Mouse (Mus musculus) frontal cortex, postnatal 25 days (tissue): Measurements from ENCODE around the gene Hhip.

Experiments used
- DNase-seq, 2 experiments: peaks; one replicate each; pipeline ENCODE4 v3.0.0; 2022; ENCODE audit warnings: low spot score in 2 of 2

Hhip gene

DNA sequence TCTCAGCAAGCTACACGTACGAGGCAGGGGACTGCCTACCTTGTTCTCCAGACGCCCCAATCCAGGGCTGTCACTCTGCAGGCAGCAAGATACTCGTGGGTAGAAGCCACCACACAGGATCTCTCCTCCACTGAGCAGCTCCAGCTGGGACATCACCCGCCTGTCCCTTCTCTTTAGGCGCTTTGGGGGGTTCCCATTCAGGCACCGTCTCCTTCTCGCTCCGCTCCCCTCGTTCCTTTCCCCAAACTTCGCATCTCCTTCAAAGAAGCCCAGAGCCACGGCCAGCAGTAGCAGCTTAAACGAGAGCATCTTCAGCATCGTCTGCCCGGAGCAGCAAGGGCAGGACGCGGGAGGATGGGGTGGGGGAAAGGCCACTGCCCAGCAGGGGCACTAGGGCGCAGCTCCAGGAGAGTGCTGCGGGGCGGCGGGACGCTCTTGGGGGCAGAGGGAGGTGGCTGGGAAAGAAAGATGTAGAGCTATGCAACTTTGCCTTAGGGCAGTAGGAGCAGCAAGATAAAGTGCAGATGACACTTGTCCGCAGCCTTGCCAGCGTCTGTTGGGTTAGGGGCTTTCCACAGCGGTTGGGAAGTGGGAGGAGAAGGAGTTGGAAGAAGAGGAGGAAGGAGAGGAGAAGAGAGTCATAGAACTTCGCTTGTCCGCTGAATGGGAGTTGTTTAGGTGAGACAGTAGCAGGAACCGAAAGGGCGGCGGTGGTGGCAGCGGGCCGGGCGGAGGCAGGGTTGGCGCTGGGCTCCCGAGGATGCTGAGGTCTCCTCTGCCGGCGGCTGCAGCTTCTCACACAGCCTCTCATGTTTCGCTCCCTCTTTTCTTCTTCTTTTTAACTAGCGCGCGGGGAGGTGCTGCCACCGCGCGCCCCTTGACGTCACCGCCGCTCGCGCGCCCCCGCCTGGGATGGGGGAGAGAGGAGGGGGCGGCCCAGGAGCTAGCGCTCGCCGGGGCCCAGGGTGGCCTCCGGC lies at the start of gene Hhip:
TSS of gene Hhip (minus strand) at position 809 of the 977 bp plus-strand sequence.
- DNase-seq: peak; percentile 9 to 27

DNA sequence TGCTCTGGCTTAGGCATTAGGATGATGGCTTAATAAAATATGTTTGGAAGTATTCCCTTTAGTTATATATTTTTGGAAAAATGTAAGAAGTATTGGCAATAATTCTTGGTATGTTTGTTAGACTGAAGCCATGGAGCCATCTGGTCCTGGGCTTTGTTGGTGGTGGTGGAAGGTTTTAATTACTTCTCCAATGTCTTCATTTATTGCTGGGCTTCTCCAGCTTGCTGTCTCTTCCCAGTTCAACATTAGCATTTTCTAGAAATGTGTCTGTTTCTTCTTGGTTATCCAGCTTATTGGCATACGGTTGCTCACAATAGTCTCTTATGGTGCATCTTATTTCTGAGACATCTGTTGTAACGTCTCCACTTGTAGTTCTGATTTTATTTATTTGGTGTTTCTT lies 29.2 kb upstream of the Hhip start:
- no peak for DNase-seq

DNA sequence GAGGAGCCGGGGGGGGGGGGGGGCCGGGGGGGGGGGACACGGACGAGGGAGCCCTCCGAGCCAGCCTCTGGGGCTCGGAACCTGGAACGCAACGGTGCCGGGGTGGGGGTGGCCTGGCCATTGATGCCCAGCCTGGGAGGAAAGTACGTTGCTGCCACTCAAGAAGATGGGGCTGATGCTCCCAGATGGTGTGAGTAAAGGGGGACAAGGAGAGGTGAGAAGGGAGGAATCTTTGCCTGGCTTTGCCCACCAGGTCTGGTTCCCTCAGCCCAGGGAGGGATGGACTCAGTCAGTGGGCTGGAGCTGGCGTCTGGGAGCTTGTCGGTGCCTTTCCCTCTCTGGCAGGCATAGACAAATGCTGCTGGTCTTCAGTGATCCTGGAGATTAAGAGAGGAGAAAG lies 387 bp upstream of the Hhip start:
- DNase-seq: peak in 1 of 2 experiments; percentile 11

DNA sequence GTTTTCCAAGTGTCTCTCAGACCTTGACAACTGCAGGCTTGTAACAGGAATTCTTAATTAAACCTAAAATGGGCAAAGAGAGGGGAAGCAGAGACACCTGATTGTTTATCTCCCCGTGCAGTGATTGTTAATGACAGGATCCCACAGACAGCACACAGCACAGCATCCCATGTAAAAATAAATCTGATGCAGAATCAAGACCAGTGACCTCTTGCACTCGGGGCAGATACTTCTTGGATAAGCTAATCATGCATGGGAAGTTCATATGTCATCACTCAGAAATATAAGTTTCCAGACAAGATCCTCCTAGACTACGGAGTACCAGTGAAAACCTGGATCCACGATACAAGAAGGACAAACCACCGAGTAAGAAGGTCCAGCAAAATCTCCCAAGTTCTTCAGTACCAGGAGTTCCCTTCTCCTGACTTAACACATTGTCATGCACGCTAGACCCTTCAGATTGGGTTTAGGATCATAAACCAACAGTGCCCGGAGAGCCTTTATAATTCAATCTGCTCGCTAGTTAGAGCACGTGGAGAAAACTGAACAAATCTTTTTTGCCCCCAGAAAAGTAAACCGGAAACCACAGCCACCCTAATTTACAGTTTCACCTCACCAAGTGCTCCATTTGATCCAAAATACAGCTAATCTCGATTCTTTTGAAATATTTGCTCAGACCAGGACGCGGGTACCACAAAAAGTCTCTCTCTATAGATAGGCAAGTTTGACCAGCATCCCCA lies 1.3 kb downstream of the Hhip start:
- no peak for DNase-seq

DNA sequence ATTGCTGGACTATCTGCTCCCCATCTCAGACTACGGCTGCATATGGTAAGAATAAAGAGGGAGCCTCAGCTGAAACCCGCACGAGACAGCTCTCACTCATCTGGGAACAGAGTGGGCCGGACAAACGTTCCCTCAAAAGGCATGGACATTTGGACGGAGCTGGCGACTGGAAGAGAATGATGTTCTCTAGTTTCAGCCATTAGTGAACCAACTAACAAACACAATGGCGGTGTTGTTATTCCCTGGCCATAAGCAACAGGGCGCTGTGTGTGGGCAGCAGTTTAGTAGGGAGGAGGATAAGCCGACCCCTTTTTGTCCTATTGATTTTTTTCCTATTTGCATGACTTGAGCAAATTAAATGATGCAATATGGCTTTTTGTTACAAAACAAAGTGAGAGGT lies 2.0 kb downstream of the Hhip start:
- DNase-seq: no peak

DNA sequence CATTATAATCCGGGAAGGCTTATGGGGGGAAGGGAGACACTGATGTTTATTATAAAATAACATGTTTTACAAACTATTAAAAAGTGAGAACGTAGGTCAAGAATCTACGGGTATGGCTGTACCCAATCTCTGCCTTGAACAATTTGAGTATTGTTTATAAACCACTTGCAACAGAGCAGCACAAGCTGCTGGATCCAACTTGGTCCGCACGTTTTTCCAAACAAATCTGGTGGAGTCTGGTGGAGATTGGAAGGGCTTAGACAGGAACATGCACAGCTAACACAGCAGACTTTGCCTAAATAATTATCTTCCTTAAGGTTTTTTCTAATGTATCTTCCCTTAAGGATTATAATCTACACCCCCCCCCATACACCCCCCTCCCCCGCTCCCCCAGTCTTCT lies 2.7 kb downstream of the Hhip start:
- DNase-seq: no peak

DNA sequence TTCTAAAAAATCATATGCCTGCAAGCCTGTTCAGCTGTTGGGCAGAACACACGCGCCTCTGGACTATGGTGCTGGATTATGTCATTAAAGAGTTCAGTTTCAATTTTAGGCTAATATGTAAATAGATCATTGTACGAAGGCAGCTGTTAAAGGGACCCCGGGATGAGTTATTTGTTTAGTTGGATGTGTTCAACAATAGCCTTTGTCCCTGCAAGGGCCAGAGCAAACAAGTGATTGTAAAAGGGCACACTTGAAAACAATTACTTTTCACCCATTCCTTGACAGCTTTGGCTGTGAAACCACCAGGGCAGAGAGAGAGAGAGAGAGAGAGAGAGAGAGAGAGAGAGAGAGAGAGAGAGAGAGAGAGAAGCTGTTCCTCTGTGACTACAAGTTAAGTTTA lies 3.6 kb downstream of the Hhip start:
- no peak for DNase-seq

DNA sequence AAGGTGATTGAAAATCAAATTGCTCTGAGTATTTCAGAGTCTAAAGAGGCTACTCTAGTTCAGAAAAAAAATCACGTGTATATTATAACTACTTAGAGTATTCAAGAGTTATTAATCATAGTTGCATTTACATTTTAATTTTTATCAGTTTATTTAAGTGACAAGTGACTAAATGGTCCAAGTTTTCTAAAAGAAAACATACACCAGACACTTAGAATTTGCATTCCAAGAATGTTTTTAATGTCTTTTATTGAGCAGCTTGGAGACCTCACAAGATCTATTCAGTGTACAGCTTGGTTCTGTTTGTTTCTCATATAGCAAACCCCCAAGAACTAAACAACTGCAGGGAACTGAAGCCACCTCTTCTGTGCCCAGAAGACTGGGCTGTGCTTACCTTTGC lies 5.0 kb downstream of the Hhip start:
- no peak for DNase-seq

DNA sequence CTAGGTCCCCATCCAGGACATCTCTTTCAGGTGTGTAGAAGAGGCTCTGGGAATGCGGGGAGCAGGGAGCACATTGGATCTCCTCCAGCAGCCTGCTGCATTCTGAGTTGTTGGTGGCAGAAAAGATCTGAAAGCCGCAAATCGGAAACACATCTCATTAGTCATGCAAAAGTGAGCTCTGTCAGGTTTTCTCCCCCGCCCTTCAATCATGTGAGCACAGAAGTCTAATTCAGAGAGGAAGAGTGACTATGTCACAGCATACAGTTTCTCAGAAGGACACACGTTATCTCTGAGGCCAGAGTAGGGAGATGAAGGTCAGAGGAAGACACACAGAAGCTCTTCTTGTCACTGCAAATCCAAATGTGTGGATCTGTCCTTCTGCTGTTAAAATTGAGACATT lies 6.3 kb downstream of the Hhip start:
- DNase-seq: no peak

DNA sequence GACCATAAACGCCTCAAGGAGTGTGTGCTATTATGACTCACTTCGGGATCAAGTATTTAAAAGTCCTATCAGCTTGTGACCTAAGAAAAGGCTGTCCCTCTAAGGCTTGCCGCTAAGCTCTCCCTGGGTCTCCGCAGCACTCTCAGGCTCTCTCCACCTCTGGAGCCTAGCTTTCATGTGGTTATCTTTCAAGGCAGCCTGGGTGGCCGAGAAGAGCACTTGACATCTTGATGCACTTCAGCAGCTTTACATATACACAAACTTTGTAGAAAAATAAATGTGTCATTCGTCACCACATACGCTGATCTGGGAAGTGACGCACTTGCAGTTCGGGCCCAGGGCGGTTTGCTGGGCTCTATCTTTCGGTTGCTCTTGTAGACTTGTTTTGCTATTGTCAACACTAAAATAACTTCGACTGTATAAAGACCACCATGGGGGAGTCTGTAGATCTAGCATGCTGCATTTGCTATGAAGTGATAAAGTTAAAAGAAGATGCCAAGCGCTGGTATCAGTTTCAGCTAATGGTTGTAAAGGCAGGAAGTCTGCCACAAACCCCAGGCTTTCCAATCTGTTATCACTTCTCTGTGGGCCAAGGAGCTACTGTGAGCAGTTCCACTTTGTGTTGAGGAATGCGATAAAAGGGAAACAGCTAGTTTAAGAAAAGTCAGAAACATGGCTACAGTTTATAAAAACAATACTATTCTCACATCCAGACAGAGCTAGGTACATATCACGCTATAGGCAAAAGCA lies 8.4 kb downstream of the Hhip start:
- DNase-seq: no peak

DNA sequence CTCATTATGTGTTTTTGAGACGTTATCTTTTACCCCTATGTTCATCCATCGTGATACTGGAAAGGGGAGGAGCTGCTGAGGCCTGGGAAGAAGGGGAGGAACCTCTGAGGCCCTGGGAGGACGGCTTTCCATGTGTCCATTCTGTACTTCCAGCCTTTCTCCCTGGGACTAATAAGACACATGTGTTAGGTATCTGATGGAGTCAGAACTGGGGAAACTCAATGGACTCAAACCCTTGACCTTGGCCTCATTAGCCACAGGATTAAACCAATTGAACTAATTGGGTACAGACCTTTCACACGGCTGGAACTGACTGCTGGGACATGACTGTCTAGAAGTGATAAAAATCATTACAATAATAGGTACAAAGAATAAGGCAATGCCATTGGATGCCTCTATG lies 9.6 kb downstream of the Hhip start:
- DNase-seq: no peak

DNA sequence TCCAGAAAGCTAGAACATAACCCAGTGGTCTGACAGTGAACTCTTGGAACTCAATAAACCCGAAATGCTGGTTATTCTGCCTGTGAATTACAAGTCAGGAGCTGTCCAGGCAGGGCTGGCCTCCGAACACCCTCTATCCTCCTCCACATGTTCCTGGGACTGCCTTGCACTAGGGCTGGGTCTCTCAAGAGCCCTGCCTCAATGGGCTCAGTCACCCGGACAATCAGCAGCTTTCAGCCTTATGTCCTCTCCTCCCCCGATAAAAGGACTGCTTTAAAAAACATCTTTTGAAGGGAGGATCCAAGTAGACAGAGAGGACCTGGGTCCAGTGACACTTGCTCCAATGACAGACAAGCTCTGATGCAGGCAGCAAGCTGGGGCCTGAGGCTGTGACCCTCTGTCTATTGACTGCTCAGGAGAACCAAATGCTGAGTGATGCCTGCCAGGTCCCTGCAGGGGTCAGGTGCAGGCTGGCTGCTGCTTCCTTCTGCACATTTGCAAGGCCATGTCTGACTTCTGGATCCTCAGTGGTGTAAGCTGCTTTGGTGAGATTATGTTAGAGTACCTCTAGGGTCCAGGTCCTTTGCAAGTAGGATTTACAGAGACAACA lies 20.1 kb downstream of the Hhip start:
- no peak for DNase-seq

DNA sequence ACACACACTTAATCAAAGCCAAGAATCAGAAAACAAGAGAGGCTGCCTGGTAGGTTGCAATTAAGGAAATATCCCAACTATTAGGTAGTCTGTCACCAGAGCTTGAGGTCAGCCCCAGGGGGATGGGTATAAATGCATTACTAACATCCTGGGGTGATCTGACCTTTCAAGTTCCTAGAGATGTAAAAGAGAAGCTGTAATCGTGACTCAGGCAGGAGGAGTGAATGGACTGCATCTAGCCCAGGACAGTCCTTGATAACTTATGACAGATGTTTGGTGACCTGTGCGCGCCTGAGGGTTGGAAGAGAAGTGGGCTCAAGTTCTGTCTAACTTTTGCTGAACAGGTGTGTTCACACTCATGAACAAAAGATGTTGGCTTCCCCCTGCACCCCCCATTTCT lies 25.2 kb downstream of the Hhip start:
- DNase-seq: no peak

DNA sequence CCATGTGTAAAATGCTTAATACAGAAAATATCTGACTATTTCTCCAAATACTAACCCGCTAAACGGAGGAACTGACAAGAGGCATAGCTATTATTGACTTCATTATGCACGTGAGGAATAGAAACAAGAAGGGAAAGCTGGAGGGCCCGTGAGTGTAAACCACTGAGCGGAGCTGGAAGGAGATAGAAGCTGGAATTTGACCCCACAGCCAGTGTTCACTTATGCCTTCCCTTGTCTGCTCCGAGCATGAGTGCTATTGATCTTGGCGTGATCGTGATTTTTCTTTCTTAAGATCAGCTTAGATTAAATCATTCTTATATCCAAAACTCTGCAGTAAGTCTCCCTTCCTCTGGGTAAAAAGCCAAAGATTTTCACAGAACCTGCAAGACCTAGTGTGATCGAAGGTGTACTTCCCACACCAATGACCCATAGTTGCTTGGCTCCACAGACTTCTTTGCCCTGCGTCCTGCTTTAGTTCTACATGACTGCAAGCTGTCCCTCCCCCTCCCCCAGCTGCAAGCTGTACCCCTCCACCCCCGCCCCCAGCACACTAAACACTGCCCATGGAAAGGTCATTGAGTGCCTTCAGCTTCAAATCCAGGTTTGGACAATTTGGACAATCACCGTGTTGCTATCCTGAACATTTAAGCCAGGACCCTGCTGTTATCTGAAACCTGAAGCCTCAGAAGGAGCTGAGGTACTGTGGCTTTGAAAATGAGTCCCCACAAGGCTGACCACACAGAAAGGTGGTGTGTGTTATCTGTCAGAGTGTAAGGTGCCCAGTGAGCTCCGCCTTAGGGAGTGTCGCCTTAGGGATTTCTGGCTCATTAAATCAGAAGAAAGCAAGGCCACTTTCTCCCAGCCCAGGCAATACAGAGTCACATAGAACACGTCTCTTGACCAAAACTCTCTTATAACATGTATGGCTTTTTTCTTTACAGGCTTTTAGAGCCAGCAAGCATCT lies 26.2 kb downstream of the Hhip start:
- DNase-seq: no peak

DNA sequence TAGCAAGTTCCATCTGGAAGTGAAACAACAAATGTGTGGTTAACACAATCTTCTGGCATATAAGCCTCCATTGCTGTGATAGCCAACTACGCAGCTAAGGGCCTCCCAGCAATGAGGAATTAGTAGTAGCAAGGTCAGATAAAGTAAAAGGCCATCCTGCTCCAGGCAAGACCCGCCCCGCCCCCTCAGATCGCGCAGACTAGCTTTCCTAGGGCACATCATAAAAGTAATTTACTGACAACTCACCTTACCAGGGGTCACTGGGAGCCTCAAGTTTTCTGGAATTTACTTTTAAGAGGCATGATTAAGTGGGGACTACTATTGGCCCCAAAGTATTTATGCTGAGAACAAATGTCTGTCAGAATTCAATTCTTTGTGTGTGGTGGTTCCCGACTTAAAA lies 28.2 kb downstream of the Hhip start:
- no peak for DNase-seq

DNA sequence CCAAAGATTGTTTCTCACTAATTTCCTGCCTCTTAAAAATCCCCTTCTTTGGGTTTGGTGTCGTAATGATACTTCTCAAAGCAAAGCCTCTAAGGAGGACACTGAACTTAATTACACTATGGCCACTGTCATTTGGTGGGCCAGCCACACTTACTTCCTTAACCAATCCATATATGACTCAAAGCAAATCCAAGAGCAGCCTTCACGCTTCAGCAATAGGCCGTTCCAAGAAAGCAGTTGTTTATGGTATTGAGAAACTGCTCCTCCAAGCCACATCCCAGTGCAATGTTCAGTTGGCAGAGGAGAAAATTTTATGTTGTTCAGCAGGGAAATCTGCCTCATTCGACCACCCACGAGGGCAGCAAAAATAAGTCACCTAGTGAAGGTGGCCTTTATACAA lies 37.3 kb downstream of the Hhip start:
- no peak for DNase-seq

DNA sequence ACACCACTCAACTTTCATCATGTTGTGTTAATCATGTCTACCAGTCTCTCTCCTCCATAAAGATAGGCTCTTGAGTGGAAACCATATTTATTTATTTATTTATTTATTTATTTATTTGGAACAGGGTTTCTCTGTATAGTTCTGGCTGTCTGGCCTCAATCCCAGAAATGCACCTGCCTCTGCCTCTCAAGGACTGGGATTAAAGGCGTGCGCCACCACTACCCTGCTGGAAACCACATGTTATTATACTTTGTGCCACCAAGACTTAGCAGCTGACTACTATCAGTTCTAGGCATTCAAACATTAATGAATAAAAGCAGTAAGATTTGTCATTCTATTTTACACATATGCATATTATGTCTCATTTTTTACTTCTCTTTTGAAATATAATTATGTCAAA lies 42.0 kb downstream of the Hhip start:
- DNase-seq: no peak

DNA sequence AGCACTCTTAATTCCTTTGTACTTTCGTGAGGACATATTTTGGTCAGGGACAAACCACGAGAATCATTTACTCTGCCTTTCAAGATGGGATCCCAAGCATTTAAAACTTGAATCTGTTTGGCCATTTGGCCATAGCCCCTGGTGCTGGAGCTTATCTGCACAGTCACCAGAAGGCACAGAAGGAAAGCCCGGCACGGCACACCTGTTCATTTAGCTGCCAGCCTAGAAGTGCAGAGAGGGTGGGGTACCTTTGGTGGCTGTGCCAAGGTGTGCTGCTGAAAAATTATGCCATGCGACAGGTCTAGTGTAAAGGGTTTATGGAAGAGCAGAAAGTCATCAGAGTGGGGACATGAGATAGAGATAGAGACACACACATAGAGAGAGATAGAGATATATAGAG lies 53.4 kb downstream of the Hhip start:
- no peak for DNase-seq

DNA sequence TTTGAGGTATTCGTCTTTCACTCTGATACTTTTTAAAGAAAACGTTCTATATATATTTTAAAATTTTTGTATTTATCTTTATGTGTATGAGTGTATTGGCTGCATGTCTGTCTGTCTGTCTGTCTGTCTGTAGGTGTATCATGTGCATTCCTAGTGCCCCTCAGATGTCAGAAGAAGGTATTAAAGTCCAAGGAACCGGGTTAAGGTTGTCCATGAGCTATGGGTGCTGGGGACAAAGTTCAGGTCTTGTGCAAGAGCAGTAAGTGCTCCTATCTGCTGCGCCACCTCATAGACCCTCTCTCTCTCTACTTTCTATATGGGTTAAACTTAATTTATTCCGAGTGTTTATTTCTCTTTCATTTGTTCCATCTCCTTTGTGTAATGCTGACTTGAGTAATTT lies 55.5 kb downstream of the Hhip start:
- DNase-seq: no peak

DNA sequence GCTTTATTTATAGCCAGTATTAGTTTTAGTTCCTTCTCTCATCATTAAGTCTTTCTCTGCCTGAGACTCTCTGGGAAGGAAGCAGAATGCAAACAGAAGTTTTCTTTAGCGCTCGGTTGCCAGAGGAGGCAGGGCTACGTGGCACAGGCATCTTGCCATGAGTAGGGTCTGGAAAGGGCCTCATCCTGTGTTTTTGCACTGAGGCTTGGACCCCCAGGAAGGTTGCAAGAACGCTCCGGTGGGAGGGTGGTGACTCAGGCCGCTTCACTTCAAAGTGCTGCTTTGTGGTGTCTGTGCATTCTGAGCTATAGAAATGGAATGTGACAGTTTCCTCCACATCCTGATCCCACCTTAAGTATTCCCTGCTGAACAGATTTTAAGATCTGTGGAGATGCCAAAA lies 62.7 kb downstream of the Hhip start:
- no peak for DNase-seq

DNA sequence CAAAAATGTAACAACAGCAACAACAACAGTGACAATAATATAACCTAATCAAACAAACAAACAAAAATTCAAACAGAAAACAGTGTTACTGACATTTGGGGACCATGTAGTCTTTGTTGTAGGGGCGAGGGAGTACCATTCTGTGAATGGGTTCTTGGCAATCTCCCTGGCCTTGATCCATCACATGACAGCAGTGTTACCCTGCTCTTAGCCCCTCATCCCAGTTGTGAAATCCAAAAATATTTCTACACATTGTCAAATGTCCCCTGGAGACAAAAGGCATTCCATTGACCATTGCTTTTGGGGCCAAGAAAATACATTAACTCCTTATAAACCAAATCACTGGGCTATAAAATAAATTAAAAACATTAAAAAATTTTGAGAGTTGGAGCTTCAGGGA lies 64.3 kb downstream of the Hhip start:
- DNase-seq: no peak
